Mouse (Mus musculus) midbrain, embryonic 13.5 days (tissue): ENCODE results near the gene Fmod. TPM values are rescaled to one million over a fixed set of nuclear protein-coding genes. Genes with fewer than 3 reads are reported as not detected.
A peak's percentile ranks its signal among the peaks of the same experiment; 100 is the strongest.

Source experiments
- ATAC-seq: fragments of 200-750 bp; cut with Nextera tagmentation; 2 replicates; pipeline ENCODE4 v1.8.0; 2017; ENCODE audit warnings: mild to moderate bottlenecking, moderate TSS enrichment, moderate library complexity
- H3K27ac ChIP-seq: fragments of 300-500 bp; sonication (generic); 2 replicates; pipeline ENCODE4 v1.5.1; 2015; ENCODE audit warnings: inconsistent platforms, mild to moderate bottlenecking, moderate library complexity
- H3K27me3 ChIP-seq: fragments of 300-500 bp; sonication (generic); 2 replicates; pipeline ENCODE4 v1.6.1; 2015; ENCODE audit warnings: mild to moderate bottlenecking, inconsistent platforms
- H3K36me3 ChIP-seq: fragments of 300-500 bp; sonication (generic); 2 replicates; pipeline ENCODE4 v1.6.1; 2015; ENCODE audit warnings: mild to moderate bottlenecking, inconsistent platforms
- H3K4me1 ChIP-seq: fragments of 300-500 bp; sonication (generic); replicated peaks from 2 replicates; pipeline ENCODE4 v1.6.1; 2015; ENCODE audit warnings: inconsistent platforms
- H3K4me2 ChIP-seq: fragments of 300-500 bp; sonication (generic); replicated peaks from 2 replicates; pipeline ENCODE4 v1.6.1; 2015; ENCODE audit warnings: moderate library complexity, mild to moderate bottlenecking, inconsistent platforms
- H3K4me3 ChIP-seq: fragments of 300-500 bp; sonication (generic); replicated peaks from 2 replicates; pipeline ENCODE4 v1.5.1; 2015; ENCODE audit warnings: mild to moderate bottlenecking, inconsistent platforms
- H3K9ac ChIP-seq: fragments of 300-500 bp; sonication (generic); replicated peaks from 2 replicates; pipeline ENCODE4 v1.6.1; 2015; ENCODE audit warnings: mild to moderate bottlenecking, inconsistent platforms
- H3K9me3 ChIP-seq: fragments of 300-500 bp; sonication (generic); 2 replicates; pipeline ENCODE4 v1.6.1; 2016; ENCODE audit warnings: mild to moderate bottlenecking, inconsistent platforms
- WGBS: fragments of 180-500 bp; shearing (Covaris S2); methylation state at CpG from one replicate; pipeline ENCODE4 v1.1.7; 2015; 5-methylcytosine and 5-hydroxymethylcytosine counted together
- polyA plus RNA-seq: library from polyadenylated mRNA; unstranded; fragments of >200 nt; fragmentation: Nextera tagmentation; extraction: Ambion mirVana; gene quantifications from 2 replicates; pipeline ENCODE4 v1.2.1, GENCODE M21; 2015

The Fmod gene
- polyA plus RNA-seq, 1 experiment from 2014 or later = 5.7 TPM

GRCm38 (mm10) chr1:134091851-134092250 is 54.8 kb downstream of the Fmod start:
- no peak overlapping the region for H3K4me2 ChIP-seq
- WGBS = 88% methylated on average over 3 of the region's 3 CpGs
- 0 out of 2 replicates have a peak overlapping the region, but pooled peaks have one; percentile 79 for H3K27ac ChIP-seq
- H3K9me3 ChIP-seq = no peaks in the 10 kb centered on the region
- H3K4me3 ChIP-seq = no peak overlapping the region
- no peak overlapping the region for H3K9ac ChIP-seq
- no peak for ATAC-seq
- no peaks in the 10 kb centered on the region for H3K27me3 ChIP-seq
- H3K36me3 ChIP-seq = no peaks in the 10 kb centered on the region
- H3K4me1 ChIP-seq = peaks cover 50% of the 10 kb centered on the region

GRCm38 (mm10) chr1:134092368-134092767 is 55.3 kb downstream of the Fmod start:
- no peaks in the 10 kb centered on the region for H3K27me3 ChIP-seq
- peak overlapping the region; percentile 77 for H3K4me2 ChIP-seq
- H3K4me3 ChIP-seq = peak overlapping the region; percentile 46
- no peak for ATAC-seq
- H3K27ac ChIP-seq = peak overlapping the region; percentile 79
- 29% methylated on average over 6 of the region's 6 CpGs for WGBS
- H3K36me3 ChIP-seq = no peaks in the 10 kb centered on the region
- H3K4me1 ChIP-seq = peaks cover 51% of the 10 kb centered on the region
- peak overlapping the region; percentile 74 for H3K9ac ChIP-seq
- H3K9me3 ChIP-seq = no peaks in the 10 kb centered on the region

GRCm38 (mm10) chr1:134092852-134093770 is 56.1 kb downstream of the Fmod start:
- 2% methylated on average over 43 of the region's 43 CpGs for WGBS

GRCm38 (mm10) chr1:134093771-134094526 is 56.9 kb downstream of the Fmod start:
- WGBS = 67% methylated on average over 13 of the region's 13 CpGs
- peak overlapping the region; percentile 77 for H3K4me2 ChIP-seq
- H3K4me3 ChIP-seq = peak overlapping the region; percentile 46; the same call in 1 of the 2 replicates
- H3K4me1 ChIP-seq = peaks cover 67% of the 10 kb centered on the region
- no peaks in the 10 kb centered on the region for H3K27me3 ChIP-seq
- H3K9ac ChIP-seq = no peak overlapping the region
- H3K9me3 ChIP-seq = no peaks in the 10 kb centered on the region
- peak overlapping the region; percentile 79 for H3K27ac ChIP-seq
- ATAC-seq = no peak
- no peaks in the 10 kb centered on the region for H3K36me3 ChIP-seq

More at GRCm38 (mm10) chr1:134092852-134093770, 56.1 kb downstream of the Fmod start:
- peak; percentile 77 for ATAC-seq
- peak overlapping the region; percentile 46 for H3K4me3 ChIP-seq
- H3K9ac ChIP-seq = peak overlapping the region; percentile 74
- no peaks in the 10 kb centered on the region for H3K27me3 ChIP-seq
- peak overlapping the region; percentile 77 for H3K4me2 ChIP-seq
- H3K9me3 ChIP-seq = no peaks in the 10 kb centered on the region
- H3K36me3 ChIP-seq = no peaks in the 10 kb centered on the region
- H3K4me1 ChIP-seq = peaks cover 59% of the 10 kb centered on the region
- peak overlapping the region; percentile 79 for H3K27ac ChIP-seq

GRCm38 (mm10) chr1:134095033-134095612 is 58.1 kb downstream of the Fmod start:
- H3K27me3 ChIP-seq = no peaks in the 10 kb centered on the region
- no peak for ATAC-seq
- H3K9ac ChIP-seq = no peak overlapping the region
- H3K36me3 ChIP-seq = no peaks in the 10 kb centered on the region
- no peaks in the 10 kb centered on the region for H3K9me3 ChIP-seq
- no peak overlapping the region for H3K4me3 ChIP-seq
- H3K27ac ChIP-seq = peak overlapping the region; percentile 89
- 72% methylated on average over 7 of the region's 7 CpGs for WGBS
- H3K4me1 ChIP-seq = peaks cover 79% of the 10 kb centered on the region
- no peak overlapping the region for H3K4me2 ChIP-seq

- no peaks in the 10 kb centered on the region for H3K27me3 ChIP-seq
- ATAC-seq = no peak
- no peaks in the 10 kb centered on the region for H3K36me3 ChIP-seq
- WGBS = 81% methylated on average over 4 of the region's 4 CpGs
- H3K27ac ChIP-seq = peak overlapping the region; percentile 89
- H3K4me1 ChIP-seq = peaks cover 81% of the 10 kb centered on the region
- H3K9me3 ChIP-seq = no peaks in the 10 kb centered on the region
- no peak overlapping the region for H3K4me3 ChIP-seq
- no peak overlapping the region for H3K4me2 ChIP-seq
- no peak overlapping the region for H3K9ac ChIP-seq
Observed at GRCm38 (mm10) chr1:134095721-134096120, 58.7 kb downstream of the Fmod start.

GRCm38 (mm10) chr1:134096264-134096934 is 59.3 kb downstream of the Fmod start:
- Histone ChIP-seq H3K4me3 (no peak overlapping the region), H3K27me3 (no peaks in the 10 kb centered on the region), H3K4me1 (peaks cover 81% of the 10 kb centered on the region), H3K9me3 (no peaks in the 10 kb centered on the region), H3K9ac (0 out of 2 replicates have a peak overlapping the region, but pooled peaks have one; percentile 16), H3K36me3 (no peaks in the 10 kb centered on the region), H3K4me2 (no peak overlapping the region; the same call in 1 of the 2 replicates), H3K27ac (peak overlapping the region; percentile 89)
- 28% methylated on average over 14 of the region's 14 CpGs for WGBS
- peak; percentile 81 for ATAC-seq

GRCm38 (mm10) chr1:134097080-134097855 is 60.2 kb downstream of the Fmod start:
- no peak overlapping the region for H3K4me2 ChIP-seq
- ATAC-seq = no peak
- H3K36me3 ChIP-seq = no peaks in the 10 kb centered on the region
- H3K9me3 ChIP-seq = no peaks in the 10 kb centered on the region
- H3K4me1 ChIP-seq = peaks cover 79% of the 10 kb centered on the region
- no peaks in the 10 kb centered on the region for H3K27me3 ChIP-seq
- 80% methylated on average over 7 of the region's 7 CpGs for WGBS
- no peak overlapping the region for H3K4me3 ChIP-seq
- H3K27ac ChIP-seq = peak overlapping the region; percentile 89
- no peak overlapping the region for H3K9ac ChIP-seq
